Mouse (Mus musculus) heart, postnatal 25 days (tissue): ENCODE measurements around the gene Fank1. TPM values are rescaled to one million over a fixed set of nuclear protein-coding genes. Genes with fewer than 3 reads are reported as not detected.

Experiments
- total RNA-seq, 2 experiments: library from RNA; stranded (reverse); gene quantifications; 2 replicates each; pipeline ENCODE4 v1.2.3; 2021

Gene Fank1
- total RNA-seq, 2 experiments from 2014 or later: not detected

Other genes with a start within 250 kb of the Fank1 start
- not detected for gene Tex36, start 174.7 kb upstream of the Fank1 start, total RNA-seq
- 10 to 100 TPM; 10.9 to 11.8 TPM for gene Edrf1, start 139.3 kb upstream of the Fank1 start, total RNA-seq
- gene Mmp21, start 96.8 kb upstream of the Fank1 start, total RNA-seq: not detected
- gene Bccip, start 67.5 kb upstream of the Fank1 start, total RNA-seq: 10 to 100 TPM; 46.5 to 57.3 TPM
- 10 to 100 TPM; 19.5 to 20.3 TPM for gene Uros, start 66.8 kb upstream of the Fank1 start, total RNA-seq
- gene Dhx32, start 5.9 kb downstream of the Fank1 start, total RNA-seq: 10 to 100 TPM; 33.7 to 35.7 TPM